Mouse (Mus musculus): Measurements from ENCODE around the gene Ndufb7. TPM values are rescaled to one million over a fixed set of nuclear protein-coding genes. Genes with fewer than 3 reads are reported as not detected.

The Ndufb7 gene
- total RNA-seq, 2 experiments from 2014 or later = 161 to 205 TPM

DNA sequence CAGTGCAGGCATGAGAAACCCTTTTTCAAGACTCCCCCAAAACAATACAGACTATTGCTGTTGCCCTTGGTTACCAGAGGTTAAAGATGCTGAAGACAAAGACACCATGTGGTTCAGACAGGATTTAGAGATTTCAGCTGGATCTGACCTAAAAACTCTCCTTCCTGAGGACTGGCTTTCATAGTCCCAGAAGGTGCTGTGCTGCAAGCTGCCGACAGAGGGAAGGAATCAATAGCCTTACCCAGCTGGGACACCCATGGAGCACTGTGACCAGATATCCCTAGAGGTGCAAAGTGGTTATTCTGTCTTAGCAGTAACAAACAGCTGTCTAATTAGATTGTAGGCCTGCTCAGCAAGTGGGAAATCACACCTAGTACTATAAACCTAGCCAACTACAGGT is 31.7 kb downstream of the Ndufb7 start:
- no peak for ATAC-seq (ENCODE audit: poor library complexity, severe bottlenecking)

DNA sequence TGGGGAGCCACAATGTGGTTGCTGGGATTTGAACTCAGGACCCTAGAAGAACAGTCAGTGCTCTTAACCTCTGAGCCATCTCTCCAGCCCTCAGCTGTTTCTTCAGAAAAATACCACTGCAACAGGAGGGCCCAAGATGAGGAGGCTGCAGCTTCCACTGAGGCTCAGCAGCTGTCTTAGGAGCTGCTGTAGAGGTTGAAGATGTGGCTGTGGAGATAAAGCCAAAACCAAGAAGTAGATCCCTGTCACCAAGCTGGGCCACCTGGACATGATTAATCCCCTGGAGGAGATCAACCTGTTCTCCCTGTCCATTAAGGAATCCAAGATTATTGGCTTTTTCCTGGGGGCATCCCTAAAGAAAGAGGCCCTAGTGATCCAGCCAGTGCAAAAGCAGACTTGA is 33.3 kb downstream of the Ndufb7 start:
- no peak for ATAC-seq (ENCODE audit: poor library complexity, severe bottlenecking)

DNA sequence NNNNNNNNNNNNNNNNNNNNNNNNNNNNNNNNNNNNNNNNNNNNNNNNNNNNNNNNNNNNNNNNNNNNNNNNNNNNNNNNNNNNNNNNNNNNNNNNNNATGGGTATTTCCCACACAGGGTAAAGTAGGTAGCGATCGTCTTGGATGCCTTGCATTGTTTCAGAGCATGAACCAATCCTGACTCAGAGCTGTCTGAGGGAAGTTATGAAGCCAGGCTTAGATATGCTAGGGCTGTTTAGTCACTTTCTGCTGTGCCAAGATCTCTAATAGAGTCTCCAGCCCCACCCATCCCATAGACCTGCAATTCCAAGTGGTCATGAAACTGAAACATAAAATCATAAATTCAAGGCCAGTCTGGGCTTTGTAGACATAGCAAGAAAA is 36.2 kb downstream of the Ndufb7 start:
- ATAC-seq (ENCODE audit: poor library complexity, severe bottlenecking) = no peak

DNA sequence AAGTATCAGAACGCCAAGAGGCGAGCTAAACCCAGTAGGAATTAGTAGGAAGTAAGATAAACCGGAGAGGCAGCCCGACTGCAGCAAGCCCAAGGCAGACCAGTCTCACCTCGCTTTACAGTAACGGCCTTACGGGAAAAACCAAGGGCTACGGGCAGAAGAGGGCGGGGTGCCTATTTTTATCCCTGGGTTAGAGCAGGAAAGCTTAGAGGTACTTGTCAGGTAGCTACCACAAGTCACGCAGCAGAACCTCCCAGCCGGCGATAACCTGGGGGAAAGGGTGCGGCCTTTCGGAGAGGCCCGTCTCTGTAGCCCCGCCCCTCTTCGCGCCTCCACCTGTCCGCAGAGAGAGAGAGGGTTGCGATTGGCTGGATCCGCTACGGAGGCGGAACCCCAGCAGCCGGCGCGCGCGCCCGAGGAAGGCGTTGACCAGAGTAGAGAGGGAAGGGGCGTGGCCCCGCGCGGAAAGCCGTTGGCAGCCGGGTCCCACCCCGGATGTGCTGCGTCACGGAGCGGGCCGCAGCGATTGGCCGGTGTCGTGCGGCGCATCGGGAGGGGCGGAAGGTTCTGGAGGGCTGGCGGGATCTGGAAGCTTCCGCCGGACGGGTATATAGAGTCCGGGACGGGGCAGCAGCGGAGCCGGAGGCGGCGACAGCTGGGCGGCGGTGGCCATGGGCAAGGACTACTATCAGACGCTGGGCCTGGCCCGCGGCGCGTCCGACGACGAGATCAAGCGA is 41.4 kb downstream of the Ndufb7 start, which contains the start of the genes Tecr and Dnajb1:
Gene Tecr, minus strand, starts transcription at position 311 of the 737 bp plus-strand sequence.
Gene Dnajb1, plus strand, starts transcription at position 533 of the 737 bp plus-strand sequence.
- ATAC-seq (ENCODE audit: poor library complexity, severe bottlenecking) = peak; percentile 83

DNA sequence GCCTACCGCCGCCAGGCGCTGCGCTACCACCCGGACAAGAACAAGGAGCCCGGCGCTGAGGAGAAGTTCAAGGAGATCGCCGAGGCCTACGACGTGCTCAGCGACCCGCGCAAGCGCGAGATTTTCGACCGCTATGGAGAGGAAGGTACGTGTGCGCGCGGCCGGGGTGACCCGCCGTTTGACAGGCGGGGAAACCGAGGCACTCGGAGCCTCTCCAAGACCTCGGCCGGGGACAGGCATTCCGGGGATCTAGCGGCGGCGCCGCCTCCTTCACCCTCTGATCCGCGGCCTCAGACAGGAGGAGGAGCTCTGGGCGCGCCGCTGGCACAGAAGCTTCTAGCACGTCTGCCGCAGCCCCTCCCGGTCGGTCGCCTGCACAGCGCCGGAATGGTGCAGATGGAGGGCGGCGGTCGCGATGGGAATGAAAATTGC is 41.9 kb downstream of the Ndufb7 start:
- peak; percentile 54 for ATAC-seq (ENCODE audit: poor library complexity, severe bottlenecking)

DNA sequence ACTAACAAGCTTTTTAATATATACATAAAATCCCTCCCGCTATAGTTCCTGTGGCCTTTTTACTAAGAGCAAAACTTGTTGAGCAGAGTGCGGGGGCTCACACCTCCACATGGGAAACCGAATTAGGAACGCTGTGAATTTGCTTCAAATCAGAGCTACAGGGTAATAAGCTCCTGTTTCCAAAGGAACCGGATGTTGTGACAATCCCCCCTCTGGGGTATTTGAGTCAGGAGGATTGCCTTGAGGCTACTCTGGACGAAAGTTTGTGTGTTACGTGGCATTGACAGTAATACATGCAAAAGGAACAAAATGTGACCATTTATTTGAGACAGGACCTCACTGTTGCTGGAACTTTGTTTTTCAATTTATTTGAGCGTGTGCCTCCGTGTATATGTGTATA is 42.6 kb downstream of the Ndufb7 start:
- ATAC-seq (ENCODE audit: poor library complexity, severe bottlenecking) = no peak

DNA sequence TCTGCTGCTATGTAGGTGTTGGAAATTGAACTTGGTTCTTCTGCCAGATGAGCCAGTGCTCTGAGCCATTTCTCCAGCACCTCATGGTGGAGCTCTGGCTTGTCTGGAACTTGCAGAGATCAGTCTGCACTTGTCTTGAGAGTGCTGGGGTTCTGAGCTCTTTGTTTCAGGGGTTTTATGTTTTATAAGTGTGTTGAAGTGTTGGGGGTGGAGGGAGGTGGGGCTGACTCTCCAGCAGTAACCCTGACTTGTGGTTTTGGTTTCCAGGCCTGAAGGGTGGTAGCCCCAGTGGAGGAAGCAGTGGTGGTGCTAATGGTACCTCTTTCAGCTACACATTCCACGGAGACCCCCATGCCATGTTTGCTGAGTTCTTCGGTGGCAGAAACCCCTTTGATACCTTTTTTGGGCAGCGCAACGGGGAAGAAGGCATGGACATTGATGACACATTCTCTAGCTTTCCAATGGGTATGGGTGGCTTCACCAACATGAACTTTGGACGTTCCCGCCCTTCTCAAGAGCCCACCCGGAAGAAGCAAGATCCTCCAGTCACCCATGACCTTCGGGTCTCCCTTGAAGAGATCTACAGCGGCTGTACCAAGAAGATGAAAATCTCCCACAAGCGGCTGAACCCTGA is 43.2 kb downstream of the Ndufb7 start:
- ATAC-seq (ENCODE audit: poor library complexity, severe bottlenecking) = no peak

DNA sequence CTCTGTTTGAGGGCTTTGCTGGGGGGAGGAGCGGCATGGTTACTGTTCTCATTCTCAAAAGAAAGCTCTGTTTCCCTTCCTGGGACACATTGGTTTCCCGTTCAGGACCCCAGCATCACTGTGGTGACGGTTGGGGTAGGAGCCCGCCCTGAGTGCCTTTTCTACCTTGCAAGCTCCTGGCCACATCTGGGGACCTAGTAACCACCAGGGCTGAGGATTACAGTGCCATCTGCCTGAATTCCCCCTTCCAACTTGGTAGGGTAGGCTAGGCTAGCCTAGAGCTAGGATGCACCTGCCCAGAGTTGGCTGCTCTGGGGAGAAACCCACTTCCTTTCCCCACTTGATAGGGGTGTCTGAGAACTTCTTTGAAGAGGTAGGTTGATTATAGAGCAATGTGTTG is 45.5 kb downstream of the Ndufb7 start:
- no peak for ATAC-seq (ENCODE audit: poor library complexity, severe bottlenecking)

DNA sequence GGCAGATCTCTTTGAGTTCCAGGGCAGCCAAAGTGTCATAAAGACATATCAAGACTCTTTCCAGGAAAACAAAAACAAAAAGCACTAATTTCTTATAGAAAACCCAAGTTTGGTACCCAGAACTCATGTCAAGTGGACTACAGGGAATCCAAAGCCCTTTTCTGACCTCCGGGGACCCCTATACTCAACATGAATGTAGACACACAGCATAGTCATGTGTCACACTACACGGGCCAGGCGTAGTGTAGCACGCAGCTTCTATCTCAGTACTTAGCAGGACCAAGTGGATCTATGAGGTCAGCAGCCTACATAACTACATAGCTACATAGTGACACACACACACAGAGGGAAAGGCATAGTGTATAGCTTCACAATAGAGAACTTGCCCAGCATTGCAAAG is 47.2 kb downstream of the Ndufb7 start:
- no peak for ATAC-seq (ENCODE audit: poor library complexity, severe bottlenecking)

DNA sequence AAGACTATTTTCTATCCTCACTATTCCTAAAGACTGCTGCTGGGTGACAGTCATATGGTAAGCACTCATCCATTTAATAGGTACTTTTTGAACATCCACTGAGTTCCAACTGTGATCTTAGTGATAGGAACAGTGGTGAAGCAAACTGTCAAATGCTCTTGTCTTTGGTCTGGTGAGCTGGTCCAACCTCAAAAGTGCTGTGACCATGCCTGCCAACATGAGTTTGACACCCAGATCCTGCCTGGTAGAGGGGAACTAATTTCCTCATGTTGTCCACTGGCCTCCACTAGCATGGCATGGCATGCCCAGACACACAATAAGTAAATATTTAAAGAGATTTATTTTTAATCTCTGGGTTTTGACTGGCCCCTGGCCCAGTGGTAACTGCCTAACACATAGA is 50.2 kb downstream of the Ndufb7 start:
- ATAC-seq (ENCODE audit: poor library complexity, severe bottlenecking) = no peak

DNA sequence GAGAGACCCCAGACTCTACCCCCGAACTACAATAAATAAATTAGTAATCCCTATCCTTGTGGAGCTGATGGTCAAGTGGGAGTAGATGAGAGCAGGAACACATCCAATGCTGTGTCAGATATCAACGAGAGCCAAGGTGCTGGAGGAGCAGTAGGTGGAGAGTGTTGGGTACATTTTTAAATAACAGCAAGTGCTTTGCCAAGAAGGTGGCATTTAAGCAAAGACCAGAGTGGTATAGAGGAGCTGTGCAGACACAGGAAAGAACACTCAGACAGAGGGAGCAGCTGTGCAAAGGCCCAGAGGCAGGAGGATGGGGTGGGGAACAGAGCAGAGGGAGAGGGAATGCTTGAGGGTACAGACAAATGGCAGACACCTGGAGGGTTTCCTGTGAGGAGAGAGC is 50.6 kb downstream of the Ndufb7 start:
- no peak for ATAC-seq (ENCODE audit: poor library complexity, severe bottlenecking)

DNA sequence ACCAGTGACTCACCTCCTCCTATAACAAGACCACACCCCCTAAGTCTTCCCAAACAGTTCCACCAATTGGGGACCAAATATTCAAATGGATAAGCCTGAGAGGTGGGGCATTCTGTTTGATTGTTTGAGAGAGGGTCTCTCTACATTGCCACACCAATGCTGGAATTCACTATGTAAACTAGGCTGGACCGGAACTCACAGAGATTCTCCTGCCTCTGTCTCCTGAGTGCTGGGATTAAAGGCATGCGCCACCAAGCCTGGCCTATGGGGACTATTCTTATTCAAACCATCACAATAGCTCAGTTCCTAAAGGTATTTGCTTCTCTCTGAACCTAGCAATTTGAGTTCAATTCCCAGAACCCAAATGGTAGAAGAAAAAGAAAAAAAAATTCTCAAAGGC is 52.1 kb downstream of the Ndufb7 start:
- ATAC-seq (ENCODE audit: poor library complexity, severe bottlenecking) = no peak

DNA sequence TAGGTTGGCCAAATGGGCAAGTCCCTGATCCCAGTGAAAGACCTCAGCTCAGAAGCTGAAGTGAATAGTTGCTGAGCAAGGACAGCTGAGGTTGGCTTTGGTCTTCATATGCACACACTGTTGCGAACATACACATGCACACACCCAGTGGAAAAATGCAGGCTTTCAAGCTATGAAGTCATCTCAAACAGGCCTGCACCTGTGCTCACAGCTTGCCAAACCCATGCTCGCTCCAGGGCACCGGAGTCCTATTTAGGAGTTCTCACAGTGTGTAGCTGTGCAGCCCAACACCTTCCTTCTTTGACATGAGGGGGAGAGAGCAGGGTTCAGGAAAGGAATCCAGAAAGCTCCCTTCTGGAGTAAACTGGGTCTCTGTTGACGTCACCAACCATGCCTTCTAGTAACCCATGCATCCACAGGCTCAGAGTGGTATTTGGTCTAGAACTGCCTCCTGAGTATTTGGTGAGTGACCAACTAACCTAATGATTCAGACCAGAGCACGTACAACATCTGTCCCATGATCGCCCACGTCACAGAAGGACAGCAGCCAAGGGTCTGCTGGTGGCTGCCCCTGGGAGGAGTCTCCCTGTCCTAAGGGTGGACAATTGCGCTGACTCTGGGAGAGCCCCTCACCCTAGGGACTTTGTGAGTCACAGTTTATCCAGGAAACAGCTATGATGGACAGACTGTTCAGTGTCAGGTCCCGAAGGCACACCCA is 53.3 kb downstream of the Ndufb7 start:
- ATAC-seq (ENCODE audit: poor library complexity, severe bottlenecking) = no peak

Other genes with a start within 250 kb of the Ndufb7 start
- gene Elmod2, start 234.2 kb upstream of the Ndufb7 start, total RNA-seq (2015) = 17.1 and 18.8 TPM in 2 replicates
- gene Elmod2, start 234.2 kb upstream of the Ndufb7 start, total RNA-seq (2017) = 20.2 and 23.3 TPM in 2 replicates
- not detected in 2 replicates for gene Mgat4d, start 218.2 kb upstream of the Ndufb7 start, total RNA-seq (2015)
- gene Mgat4d, start 218.2 kb upstream of the Ndufb7 start, total RNA-seq (2017) = not detected in 2 replicates
- gene Clgn, start 176.8 kb upstream of the Ndufb7 start, total RNA-seq (2015) = 0.14 TPM in 1 of 2 replicates, not detected in the other
- not detected in 2 replicates for gene Clgn, start 176.8 kb upstream of the Ndufb7 start, total RNA-seq (2017)
- gene Scoc, start 108.3 kb upstream of the Ndufb7 start, total RNA-seq (2015) = 45.5 and 45.6 TPM in 2 replicates
- gene Scoc, start 108.3 kb upstream of the Ndufb7 start, total RNA-seq (2017) = 18.8 TPM in 2 replicates
- gene Olfr370, start 30.9 kb upstream of the Ndufb7 start, total RNA-seq (2015) = not detected in 2 replicates
- gene Olfr370, start 30.9 kb upstream of the Ndufb7 start, total RNA-seq (2017) = not detected in 2 replicates
- 282 and 314 TPM in 2 replicates for gene Tecr, start 41.3 kb downstream of the Ndufb7 start, total RNA-seq (2015)
- gene Tecr, start 41.3 kb downstream of the Ndufb7 start, total RNA-seq (2017) = 248 and 255 TPM in 2 replicates
- gene Dnajb1, start 41.5 kb downstream of the Ndufb7 start, total RNA-seq (2015) = 40.0 and 40.7 TPM in 2 replicates
- 26.4 and 34.4 TPM in 2 replicates for gene Dnajb1, start 41.5 kb downstream of the Ndufb7 start, total RNA-seq (2017)
- 15.4 and 16.4 TPM in 2 replicates for gene Gipc1, start 86.0 kb downstream of the Ndufb7 start, total RNA-seq (2015)
- 18.9 and 25.4 TPM in 2 replicates for gene Gipc1, start 86.0 kb downstream of the Ndufb7 start, total RNA-seq (2017)
- gene Ptger1, start 100.0 kb downstream of the Ndufb7 start, total RNA-seq (2015) = 0.07 TPM in 1 of 2 replicates, not detected in the other
- gene Ptger1, start 100.0 kb downstream of the Ndufb7 start, total RNA-seq (2017) = 1.7 and 2.2 TPM in 2 replicates
- 53.3 and 55.4 TPM in 2 replicates for gene Pkn1, start 132.5 kb downstream of the Ndufb7 start, total RNA-seq (2015)
- 103 and 110 TPM in 2 replicates for gene Pkn1, start 132.5 kb downstream of the Ndufb7 start, total RNA-seq (2017)
- 66.7 and 67.7 TPM in 2 replicates for gene Ddx39, start 148.5 kb downstream of the Ndufb7 start, total RNA-seq (2015)
- gene Ddx39, start 148.5 kb downstream of the Ndufb7 start, total RNA-seq (2017) = 71.2 and 77.4 TPM in 2 replicates
- gene Adgre5, start 174.7 kb downstream of the Ndufb7 start, total RNA-seq (2015) = 239 and 242 TPM in 2 replicates
- 299 and 326 TPM in 2 replicates for gene Adgre5, start 174.7 kb downstream of the Ndufb7 start, total RNA-seq (2017)

Data from megakaryocyte, adult 5-6 weeks (primary cell).